Mouse (Mus musculus): ENCODE data around the gene Sytl1.

Sytl1 gene

GRCm38 (mm10) chr4:133262882-133263281 is at the start of gene Sytl1:
TSS of gene Sytl1 (minus strand) at chr4:133263113.
- DNase-seq: peak in 1 of 2 experiments; percentile 32

GRCm38 (mm10) chr4:133309948-133310347 is 47.0 kb upstream of the Sytl1 start:
- DNase-seq: peak; percentile 81 to 90

- DNase-seq: peak; percentile 69
Observed at GRCm38 (mm10) chr4:133307331-133307730, 44.4 kb upstream of the Sytl1 start.

- DNase-seq: no peak
Observed at GRCm38 (mm10) chr4:133305825-133306224, 42.9 kb upstream of the Sytl1 start.

GRCm38 (mm10) chr4:133304770-133305169 is 41.9 kb upstream of the Sytl1 start:
- DNase-seq: no peak

- DNase-seq: no peak
Observed at GRCm38 (mm10) chr4:133302668-133303067, 39.8 kb upstream of the Sytl1 start.

- DNase-seq: peak; percentile 67 to 81
Observed at GRCm38 (mm10) chr4:133301802-133302201, 38.9 kb upstream of the Sytl1 start.

GRCm38 (mm10) chr4:133300421-133300820 is 37.5 kb upstream of the Sytl1 start:
- DNase-seq: no peak

- no peak for DNase-seq
Observed at GRCm38 (mm10) chr4:133299701-133300100, 36.8 kb upstream of the Sytl1 start.

- no peak for DNase-seq
Observed at GRCm38 (mm10) chr4:133298516-133299365, 35.8 kb upstream of the Sytl1 start.

- peak; percentile 83 to 84 for DNase-seq
Observed at GRCm38 (mm10) chr4:133297801-133298238, 34.9 kb upstream of the Sytl1 start.

- no peak for DNase-seq
Observed at GRCm38 (mm10) chr4:133297360-133297759, 34.4 kb upstream of the Sytl1 start.

GRCm38 (mm10) chr4:133294084-133294483 is 31.2 kb upstream of the Sytl1 start:
- DNase-seq: no peak

GRCm38 (mm10) chr4:133292901-133293843 is 30.3 kb upstream of the Sytl1 start:
- DNase-seq: no peak

- DNase-seq: no peak
Observed at GRCm38 (mm10) chr4:133292405-133292804, 29.5 kb upstream of the Sytl1 start.

- no peak for DNase-seq
Observed at GRCm38 (mm10) chr4:133291255-133291654, 28.3 kb upstream of the Sytl1 start.

GRCm38 (mm10) chr4:133286476-133287077 is 23.7 kb upstream of the Sytl1 start:
- DNase-seq: no peak

GRCm38 (mm10) chr4:133285950-133286349 is 23.0 kb upstream of the Sytl1 start:
- DNase-seq: no peak

- DNase-seq: no peak
Observed at GRCm38 (mm10) chr4:133285299-133285698, 22.4 kb upstream of the Sytl1 start.

GRCm38 (mm10) chr4:133282656-133283055 is 19.7 kb upstream of the Sytl1 start:
- DNase-seq: no peak

- no peak for DNase-seq
Observed at GRCm38 (mm10) chr4:133281951-133282481, 19.1 kb upstream of the Sytl1 start.

- no peak for DNase-seq
Observed at GRCm38 (mm10) chr4:133281513-133281912, 18.6 kb upstream of the Sytl1 start.

- DNase-seq: no peak
Observed at GRCm38 (mm10) chr4:133278482-133278881, 15.6 kb upstream of the Sytl1 start.

Measured in kidney, postnatal 25 days (tissue).